Mouse (Mus musculus) spleen, postnatal 10 days (tissue): Measurements from ENCODE around the gene Cars.
"Not testable (repeated sequence)": the region's sequence is repeated elsewhere in the genome, so short reads cannot be mapped to it uniquely, and the experiment has no call there.

ENCODE experiments used
- DNase-seq, 2 experiments: peaks; one replicate each; pipeline ENCODE4 v3.0.0; 2021 to 2022; ENCODE audit warnings: low spot score in 2 of 2

The Cars gene

GRCm38 (mm10) chr7:143599428-143600230 lies at the start of gene Cars:
Gene Cars (minus strand): TSS chr7:143600090.
- peak; percentile 93 to 98 for DNase-seq

GRCm38 (mm10) chr7:143649034-143649768 lies 49.3 kb upstream of the Cars start, which contains the start of gene Tnfrsf22:
Gene Tnfrsf22 (minus strand): TSS chr7:143649661.
- peak; percentile 38 to 84 for DNase-seq

DNA sequence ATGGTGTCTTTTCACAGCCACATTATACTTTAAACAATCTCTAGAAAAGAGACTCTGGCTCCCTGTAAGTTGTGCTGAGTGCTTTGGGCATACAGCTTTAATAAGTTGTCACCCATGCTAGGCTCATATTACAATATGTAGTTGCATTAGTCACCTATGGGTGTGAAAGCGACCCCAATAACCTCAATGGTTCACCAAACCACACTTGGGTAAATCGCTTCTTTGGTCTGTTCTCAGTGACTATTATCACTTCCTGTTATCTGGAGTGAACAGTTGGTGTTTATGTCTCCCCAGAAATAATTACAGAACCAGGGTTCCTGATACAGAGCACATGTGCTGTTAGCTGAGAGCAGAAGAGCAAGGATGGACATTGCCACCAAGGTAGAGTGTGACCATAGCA lies 44.1 kb upstream of the Cars start:
- not testable (repeated sequence) for DNase-seq

DNA sequence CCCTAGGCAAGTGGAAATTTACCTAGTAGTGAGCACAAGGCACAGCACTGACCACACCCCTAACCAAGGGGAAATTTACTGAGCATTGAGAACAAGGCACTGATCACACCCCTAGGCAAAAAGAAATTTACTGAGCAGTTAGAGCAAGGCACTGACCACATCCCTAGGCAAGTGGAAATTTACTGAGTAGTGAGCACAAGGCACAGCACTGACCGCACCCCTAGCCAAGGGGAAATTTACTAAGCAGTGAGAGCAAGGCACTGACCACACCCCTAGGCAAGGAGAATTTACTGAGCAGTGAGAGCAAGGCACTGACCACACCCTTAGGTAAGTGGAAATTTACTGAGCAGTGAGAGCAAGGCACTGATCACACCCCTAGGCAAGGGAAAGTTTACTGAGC lies 36.8 kb upstream of the Cars start:
- no peak for DNase-seq

GRCm38 (mm10) chr7:143631503-143631902 lies 31.6 kb upstream of the Cars start:
- DNase-seq, result no peak

- DNase-seq, result no peak
These were observed 29.6 kb upstream of the Cars start for GRCm38 (mm10) chr7:143629501-143629900.

- DNase-seq, result no peak
These were observed 28.6 kb upstream of the Cars start, which contains the start of gene Tnfrsf26 for GRCm38 (mm10) chr7:143628540-143628939. Gene Tnfrsf26 (minus strand): TSS chr7:143628722.

- DNase-seq, result peak; percentile 17 to 24
These were observed 27.8 kb upstream of the Cars start for GRCm38 (mm10) chr7:143627555-143628286.

DNA sequence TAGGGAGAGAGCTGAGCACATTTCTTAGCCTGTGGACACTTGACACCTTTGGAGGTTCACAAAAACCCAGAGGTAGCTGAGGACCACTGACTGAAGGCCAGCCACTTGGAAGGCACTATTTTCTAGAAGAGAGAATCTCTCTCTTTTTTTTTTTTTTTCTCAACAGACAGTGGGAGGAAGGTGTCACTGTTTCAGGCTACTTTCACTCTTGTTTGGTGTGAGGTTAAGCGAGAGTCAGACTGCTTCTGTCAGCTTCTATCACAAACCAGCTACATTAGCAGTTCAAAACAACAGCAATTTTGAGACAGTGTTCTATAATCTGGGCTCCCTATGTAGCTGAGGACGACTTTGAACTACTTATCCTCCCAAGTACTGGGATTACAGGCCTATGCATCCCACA lies 26.3 kb upstream of the Cars start:
- no peak for DNase-seq

DNA sequence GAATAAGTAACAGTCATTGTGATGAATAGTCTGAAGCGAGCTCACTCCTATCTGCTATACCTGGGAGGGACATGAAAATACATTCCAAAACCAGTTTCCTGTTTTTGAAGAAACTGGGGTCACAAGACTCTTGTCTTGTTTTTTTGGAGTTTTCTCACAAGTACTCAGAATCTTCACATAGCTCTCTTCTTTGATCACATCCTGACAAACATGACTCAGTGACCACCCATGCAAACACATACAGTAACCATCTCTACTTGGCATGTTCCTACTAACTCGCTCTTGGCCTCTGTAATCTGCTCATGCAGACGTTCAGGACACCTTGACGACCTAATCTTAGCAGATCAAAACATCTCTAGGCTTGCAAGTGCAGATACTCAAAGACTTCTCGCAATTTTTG lies 25.3 kb upstream of the Cars start:
- DNase-seq, result no peak

- DNase-seq, result no peak
These were observed 24.7 kb upstream of the Cars start for GRCm38 (mm10) chr7:143624561-143624960.

DNA sequence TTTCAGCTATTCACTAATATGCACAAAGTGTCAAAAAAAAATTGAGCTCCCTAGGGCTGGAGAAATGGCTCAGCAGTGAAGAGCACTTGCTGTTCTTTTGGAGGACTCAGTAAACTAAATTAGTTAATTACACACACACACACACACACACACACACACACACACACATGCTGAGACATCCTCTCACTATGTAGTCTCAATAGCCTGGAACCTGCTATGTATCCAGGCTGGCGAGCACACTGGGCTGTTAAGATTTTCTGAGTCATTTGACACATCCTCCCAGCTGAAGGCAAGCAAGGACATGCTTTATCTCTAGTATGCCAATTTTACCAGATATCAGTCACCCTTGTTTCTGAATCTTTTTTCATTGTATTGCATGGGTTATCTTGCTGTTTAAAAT lies 21.1 kb upstream of the Cars start:
- DNase-seq, result no peak

- DNase-seq, result no peak
These were observed 14.7 kb upstream of the Cars start for GRCm38 (mm10) chr7:143614404-143615135.

DNA sequence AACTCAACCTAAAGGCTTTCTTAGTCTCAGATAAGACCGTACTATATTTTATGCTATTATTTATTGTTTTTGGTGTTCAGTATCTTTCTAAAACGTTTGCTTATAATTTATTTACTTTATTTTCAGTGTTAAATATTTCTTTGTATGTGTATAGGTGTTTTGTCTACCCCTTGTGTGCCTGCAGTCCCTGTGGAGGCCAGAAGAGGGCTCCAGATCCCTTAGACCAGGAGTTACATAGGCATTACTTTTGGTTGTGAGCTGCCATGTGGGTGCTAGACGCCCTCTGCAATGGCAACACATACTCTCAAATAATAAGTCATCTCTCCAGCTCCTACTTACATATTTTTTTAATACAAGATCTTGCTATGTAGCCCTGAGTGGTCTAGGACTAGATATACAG lies 12.3 kb upstream of the Cars start:
- peak in 1 of 2 experiments; percentile 54 for DNase-seq

- DNase-seq, result no peak
These were observed 5.4 kb upstream of the Cars start for GRCm38 (mm10) chr7:143605321-143605720.

GRCm38 (mm10) chr7:143604889-143605288 lies 5.0 kb upstream of the Cars start:
- DNase-seq, result no peak

DNA sequence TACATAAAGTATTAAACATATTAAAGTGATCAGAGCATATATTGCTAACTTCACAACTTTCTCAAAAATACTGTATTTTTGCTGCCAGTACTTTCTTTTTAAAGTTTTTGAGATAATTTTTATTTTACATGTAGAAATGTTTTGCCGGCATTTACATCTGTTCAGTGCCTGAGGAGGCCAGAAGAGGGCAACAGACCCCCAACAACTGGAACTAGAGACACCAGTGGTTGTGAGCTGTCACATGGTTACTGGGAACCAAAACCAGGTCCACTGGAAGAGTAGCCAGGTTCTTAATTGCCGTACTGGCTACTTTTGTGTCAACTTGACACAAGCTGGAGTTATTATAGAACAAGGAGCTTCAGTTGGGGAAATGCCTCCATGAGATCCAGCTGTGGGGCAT lies 1.8 kb upstream of the Cars start:
- DNase-seq, result no peak

DNA sequence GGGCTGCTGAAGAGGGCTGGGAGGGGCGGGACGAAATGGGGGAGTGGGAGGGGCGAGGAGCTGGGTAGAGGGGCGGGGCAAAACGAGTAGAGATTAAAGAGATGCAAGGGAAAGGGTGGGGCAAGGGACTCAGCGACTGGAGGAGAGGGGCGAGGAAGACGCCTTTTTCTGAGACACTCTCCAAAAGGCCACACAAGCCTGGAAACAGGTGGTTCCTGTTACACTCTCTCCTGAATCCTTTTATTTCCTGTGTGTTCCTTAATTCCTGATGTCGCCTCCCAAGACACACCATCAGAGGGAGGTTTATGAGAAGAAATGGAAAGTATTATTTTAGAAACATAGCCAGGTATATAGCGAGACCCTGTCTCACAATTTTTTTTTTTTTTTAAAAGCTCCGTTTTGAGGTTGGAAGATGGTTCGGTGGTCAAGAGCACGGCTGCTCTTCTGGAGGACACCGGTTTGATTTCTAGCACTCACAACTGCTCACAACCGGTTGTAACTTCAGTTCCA lies 396 bp upstream of the Cars start:
- no peak for DNase-seq

DNA sequence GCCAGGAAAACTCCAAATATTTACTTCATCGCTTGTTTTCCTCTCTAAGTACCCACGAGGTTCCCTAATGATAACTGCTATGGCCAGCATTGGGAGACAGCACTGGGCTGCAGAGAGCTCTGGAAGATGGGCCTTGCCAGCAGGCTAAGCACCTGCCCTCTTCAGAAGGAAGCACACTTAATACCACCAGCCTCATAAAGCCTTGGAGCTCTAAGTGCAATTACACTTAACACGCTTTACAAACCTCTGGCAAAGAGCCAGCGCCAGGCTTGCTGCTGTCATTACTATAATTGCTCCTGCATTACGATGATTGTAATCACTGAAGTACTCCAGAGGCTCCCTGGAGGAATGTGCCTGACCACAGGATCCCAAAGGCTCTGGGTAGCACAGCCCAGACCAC lies 5.0 kb downstream of the Cars start:
- no peak for DNase-seq

DNA sequence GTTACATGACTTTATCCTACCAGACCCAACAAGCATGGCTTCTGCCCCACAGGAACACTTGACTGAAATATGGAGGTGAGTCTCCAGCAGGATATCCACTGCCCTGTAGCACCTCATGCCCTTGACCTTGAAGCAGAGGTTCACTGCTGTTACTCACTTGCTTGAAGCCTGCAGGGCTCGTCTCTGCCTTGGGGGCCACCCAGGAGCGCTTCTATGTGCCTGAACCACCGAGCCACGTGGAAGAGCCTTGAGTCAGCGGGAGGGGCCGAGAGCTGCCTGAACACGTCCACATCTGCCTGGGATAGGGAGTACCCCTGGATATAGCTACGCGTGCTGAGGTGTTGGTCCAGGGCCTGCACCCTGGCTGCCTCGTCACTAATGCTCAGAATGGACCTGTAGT lies 7.6 kb downstream of the Cars start:
- no peak for DNase-seq

GRCm38 (mm10) chr7:143588006-143588405 lies 11.9 kb downstream of the Cars start:
- no peak for DNase-seq
